Mouse (Mus musculus): ENCODE measurements at regions not wholly inside any gene's neighbourhood (a gene's known extent, or its start where the extent isn't known, plus 50 kb on each side); places are given as distances from the start of the nearest gene placed in this dataset.

GRCm38 (mm10) chr3:41296152-41296809 lies 213.4 kb upstream of the Pgrmc2 start:
- DNase-seq (ENCODE audit: low spot score) (no peak), ATAC-seq (ENCODE audit: insufficient read depth, low FRiP score, low TSS enrichment) (no peak)
- no peak overlapping the region for H3K4me3 ChIP-seq (ENCODE audit: low read depth, low read length)
- no peaks in the 10 kb centered on the region for H3K27me3 ChIP-seq (ENCODE audit: control insufficient read depth, insufficient read depth, low read length)
- H3K36me3 ChIP-seq (ENCODE audit: control insufficient read depth, insufficient read depth, low read length) = no peaks in the 10 kb centered on the region
- H3K27ac ChIP-seq (ENCODE audit: low read depth, low read length) = no peak overlapping the region
- H3K4me1 ChIP-seq (ENCODE audit: control insufficient read depth, insufficient read depth, low read length) = no peaks in the 10 kb centered on the region
- no peaks in the 10 kb centered on the region for H3K9me3 ChIP-seq (ENCODE audit: control insufficient read depth, low read length)
- WGBS = 84% methylated on average over 11 of the region's 11 CpGs
- H3K4me2 ChIP-seq (ENCODE audit: low read depth) = no peak overlapping the region
- no peak overlapping the region for H3K9ac ChIP-seq (ENCODE audit: low read length)

- Histone ChIP-seq H3K36me3 (ENCODE audit: control insufficient read depth, insufficient read depth, low read length) (no peaks in the 10 kb centered on the region), H3K27ac (ENCODE audit: low read depth, low read length) (no peak overlapping the region), H3K4me1 (ENCODE audit: control insufficient read depth, insufficient read depth, low read length) (no peaks in the 10 kb centered on the region), H3K9me3 (ENCODE audit: control insufficient read depth, low read length) (no peaks in the 10 kb centered on the region), H3K27me3 (ENCODE audit: control insufficient read depth, insufficient read depth, low read length) (no peaks in the 10 kb centered on the region), H3K4me2 (ENCODE audit: low read depth) (no peak overlapping the region), H3K4me3 (ENCODE audit: low read depth, low read length) (no peak overlapping the region), H3K9ac (ENCODE audit: low read length) (no peak overlapping the region)
- no peak for DNase-seq (ENCODE audit: low spot score)
- ATAC-seq (ENCODE audit: insufficient read depth, low FRiP score, low TSS enrichment) = no peak
- 82% methylated on average over 8 of the region's 8 CpGs for WGBS
Observed at GRCm38 (mm10) chr3:41295150-41295549, 212.3 kb upstream of the Pgrmc2 start.

GRCm38 (mm10) chr3:41290535-41291307 lies 207.9 kb upstream of the Pgrmc2 start:
- Histone ChIP-seq H3K4me2 (ENCODE audit: low read depth) (no peak overlapping the region), H3K9me3 (ENCODE audit: control insufficient read depth, low read length) (no peaks in the 10 kb centered on the region), H3K4me3 (ENCODE audit: low read depth, low read length) (no peak overlapping the region), H3K27ac (ENCODE audit: low read depth, low read length) (no peak overlapping the region), H3K4me1 (ENCODE audit: control insufficient read depth, insufficient read depth, low read length) (no peaks in the 10 kb centered on the region), H3K36me3 (ENCODE audit: control insufficient read depth, insufficient read depth, low read length) (no peaks in the 10 kb centered on the region), H3K27me3 (ENCODE audit: control insufficient read depth, insufficient read depth, low read length) (no peaks in the 10 kb centered on the region), H3K9ac (ENCODE audit: low read length) (no peak overlapping the region)
- no peak for DNase-seq (ENCODE audit: low spot score)
- 84% methylated on average over 11 of the region's 11 CpGs for WGBS
- ATAC-seq (ENCODE audit: insufficient read depth, low FRiP score, low TSS enrichment) = no peak

- Histone ChIP-seq H3K4me1 (ENCODE audit: control insufficient read depth, insufficient read depth, low read length) (no peaks in the 10 kb centered on the region), H3K27ac (ENCODE audit: low read depth, low read length) (no peak overlapping the region), H3K36me3 (ENCODE audit: control insufficient read depth, insufficient read depth, low read length) (no peaks in the 10 kb centered on the region), H3K27me3 (ENCODE audit: control insufficient read depth, insufficient read depth, low read length) (no peaks in the 10 kb centered on the region), H3K9ac (ENCODE audit: low read length) (no peak overlapping the region), H3K4me2 (ENCODE audit: low read depth) (no peak overlapping the region), H3K9me3 (ENCODE audit: control insufficient read depth, low read length) (no peaks in the 10 kb centered on the region), H3K4me3 (ENCODE audit: low read depth, low read length) (no peak overlapping the region)
- 88% methylated on average over 4 of the region's 4 CpGs for WGBS
- ATAC-seq (ENCODE audit: insufficient read depth, low FRiP score, low TSS enrichment) = no peak
- DNase-seq (ENCODE audit: low spot score) = no peak
Observed at GRCm38 (mm10) chr3:41288735-41289134, 205.9 kb upstream of the Pgrmc2 start.

GRCm38 (mm10) chr3:41288066-41288465 lies 205.2 kb upstream of the Pgrmc2 start:
- H3K27me3 ChIP-seq (ENCODE audit: control insufficient read depth, insufficient read depth, low read length) = no peaks in the 10 kb centered on the region
- no peaks in the 10 kb centered on the region for H3K36me3 ChIP-seq (ENCODE audit: control insufficient read depth, insufficient read depth, low read length)
- no peak overlapping the region for H3K4me3 ChIP-seq (ENCODE audit: low read depth, low read length)
- WGBS = 92% methylated on average over 4 of the region's 4 CpGs
- no peaks in the 10 kb centered on the region for H3K9me3 ChIP-seq (ENCODE audit: control insufficient read depth, low read length)
- H3K27ac ChIP-seq (ENCODE audit: low read depth, low read length) = no peak overlapping the region
- DNase-seq (ENCODE audit: low spot score) (no peak), ATAC-seq (ENCODE audit: insufficient read depth, low FRiP score, low TSS enrichment) (no peak)
- H3K9ac ChIP-seq (ENCODE audit: low read length) = no peak overlapping the region
- H3K4me2 ChIP-seq (ENCODE audit: low read depth) = no peak overlapping the region
- H3K4me1 ChIP-seq (ENCODE audit: control insufficient read depth, insufficient read depth, low read length) = no peaks in the 10 kb centered on the region

GRCm38 (mm10) chr3:41285336-41285735 lies 202.5 kb upstream of the Pgrmc2 start:
- Histone ChIP-seq H3K4me2 (ENCODE audit: low read depth) (no peak overlapping the region), H3K27me3 (ENCODE audit: control insufficient read depth, insufficient read depth, low read length) (no peaks in the 10 kb centered on the region), H3K4me1 (ENCODE audit: control insufficient read depth, insufficient read depth, low read length) (no peaks in the 10 kb centered on the region), H3K9ac (ENCODE audit: low read length) (no peak overlapping the region), H3K36me3 (ENCODE audit: control insufficient read depth, insufficient read depth, low read length) (no peaks in the 10 kb centered on the region), H3K27ac (ENCODE audit: low read depth, low read length) (no peak overlapping the region), H3K4me3 (ENCODE audit: low read depth, low read length) (no peak overlapping the region), H3K9me3 (ENCODE audit: control insufficient read depth, low read length) (no peaks in the 10 kb centered on the region)
- WGBS = 70% methylated on average over 5 of the region's 5 CpGs
- DNase-seq (ENCODE audit: low spot score) (no peak), ATAC-seq (ENCODE audit: insufficient read depth, low FRiP score, low TSS enrichment) (no peak)

GRCm38 (mm10) chr3:41284897-41285296 lies 202.1 kb upstream of the Pgrmc2 start:
- ATAC-seq (ENCODE audit: insufficient read depth, low FRiP score, low TSS enrichment) = no peak
- H3K9ac ChIP-seq (ENCODE audit: low read length) = no peak overlapping the region
- H3K9me3 ChIP-seq (ENCODE audit: control insufficient read depth, low read length) = no peaks in the 10 kb centered on the region
- no peak overlapping the region for H3K4me3 ChIP-seq (ENCODE audit: low read depth, low read length)
- H3K27me3 ChIP-seq (ENCODE audit: control insufficient read depth, insufficient read depth, low read length) = no peaks in the 10 kb centered on the region
- no peaks in the 10 kb centered on the region for H3K4me1 ChIP-seq (ENCODE audit: control insufficient read depth, insufficient read depth, low read length)
- H3K36me3 ChIP-seq (ENCODE audit: control insufficient read depth, insufficient read depth, low read length) = no peaks in the 10 kb centered on the region
- WGBS = 31% methylated on average over 13 of the region's 13 CpGs
- H3K4me2 ChIP-seq (ENCODE audit: low read depth) = no peak overlapping the region
- H3K27ac ChIP-seq (ENCODE audit: low read depth, low read length) = no peak overlapping the region
- DNase-seq (ENCODE audit: low spot score) = peak; percentile 69

- H3K9ac ChIP-seq (ENCODE audit: low read length) = no peak overlapping the region
- H3K27me3 ChIP-seq (ENCODE audit: control insufficient read depth, insufficient read depth, low read length) = no peaks in the 10 kb centered on the region
- WGBS = 51% methylated on average over 8 of the region's 8 CpGs
- no peak overlapping the region for H3K27ac ChIP-seq (ENCODE audit: low read depth, low read length)
- no peaks in the 10 kb centered on the region for H3K4me1 ChIP-seq (ENCODE audit: control insufficient read depth, insufficient read depth, low read length)
- no peaks in the 10 kb centered on the region for H3K36me3 ChIP-seq (ENCODE audit: control insufficient read depth, insufficient read depth, low read length)
- DNase-seq (ENCODE audit: low spot score) = no peak
- H3K4me2 ChIP-seq (ENCODE audit: low read depth) = no peak overlapping the region
- H3K4me3 ChIP-seq (ENCODE audit: low read depth, low read length) = no peak overlapping the region
- no peaks in the 10 kb centered on the region for H3K9me3 ChIP-seq (ENCODE audit: control insufficient read depth, low read length)
- ATAC-seq (ENCODE audit: insufficient read depth, low FRiP score, low TSS enrichment) = no peak
Observed at GRCm38 (mm10) chr3:41282431-41283037, 199.7 kb upstream of the Pgrmc2 start.

GRCm38 (mm10) chr3:41276096-41276495 lies 193.2 kb upstream of the Pgrmc2 start:
- no peaks in the 10 kb centered on the region for H3K27me3 ChIP-seq (ENCODE audit: control insufficient read depth, insufficient read depth, low read length)
- no peak overlapping the region for H3K27ac ChIP-seq (ENCODE audit: low read depth, low read length)
- H3K4me3 ChIP-seq (ENCODE audit: low read depth, low read length) = no peak overlapping the region
- no peaks in the 10 kb centered on the region for H3K9me3 ChIP-seq (ENCODE audit: control insufficient read depth, low read length)
- no peak overlapping the region for H3K4me2 ChIP-seq (ENCODE audit: low read depth)
- H3K4me1 ChIP-seq (ENCODE audit: control insufficient read depth, insufficient read depth, low read length) = no peaks in the 10 kb centered on the region
- no peak overlapping the region for H3K9ac ChIP-seq (ENCODE audit: low read length)
- ATAC-seq (ENCODE audit: insufficient read depth, low FRiP score, low TSS enrichment) = no peak
- no peaks in the 10 kb centered on the region for H3K36me3 ChIP-seq (ENCODE audit: control insufficient read depth, insufficient read depth, low read length)
- no peak for DNase-seq (ENCODE audit: low spot score)
- WGBS = 88% methylated on average over 9 of the region's 9 CpGs

All from neural tube, embryonic 11.5 days (tissue).